Comparison of ENCODE assay signal across 14 mouse cellular contexts in the genomic region with DNA sequence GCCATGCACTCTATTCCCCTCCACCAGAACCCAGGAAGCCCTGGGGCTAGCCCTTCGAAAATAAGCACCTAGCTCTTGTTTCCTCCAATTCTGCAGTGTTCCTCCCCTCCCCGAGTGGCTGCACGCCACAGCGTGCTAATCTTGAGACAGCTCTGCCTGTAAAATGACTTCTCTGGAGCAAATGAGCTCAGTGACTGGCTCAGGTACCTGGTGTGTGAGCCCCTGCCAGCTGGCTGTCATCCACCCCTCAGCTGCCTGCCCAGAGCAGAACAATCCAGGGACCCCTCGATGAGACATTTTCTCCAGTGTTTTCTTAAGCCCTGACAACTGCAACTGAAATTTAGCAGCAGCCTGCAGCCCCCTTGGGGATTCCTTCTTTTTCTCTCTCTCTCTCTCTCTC.
A peak's percentile ranks its signal among the peaks of the same experiment; 100 is the strongest.
DNase-seq lines count a peak whose midpoint lies in the region; ATAC-seq and TF ChIP-seq lines count a peak whose summit lies in the region.
"Had no signal": no experiment of that assay in that cellular context is flagged by ENCODE, and none has a peak within 500 bp of the region (broad histone marks: within the 10 kb centered on the region; RNA-seq: fewer than 3 reads in every experiment).

No protein-coding gene starts in this region.

- no peak for ATAC-seq in megakaryocyte-erythroid progenitor cell, adult 5-6 weeks (replicated peaks; ENCODE audit: low FRiP score, low TSS enrichment, poor library complexity, severe bottlenecking)
- ATAC-seq: intestine, embryonic 15.5 days had no signal

- intact Hi-C loops in gastrocnemius, adult 2 months (cut with DNase I): no loop called here
- intact Hi-C loops in heart, postnatal 25 days (cut with DNase I): no loop called here

- H3K27ac ChIP-seq in gastrocnemius, adult 2 months: no peak overlapping the region
- H3K27ac ChIP-seq: intestine, embryonic 15.5 days; stomach, embryonic 15.5 days had no signal

- DNase-seq in gastrocnemius, adult 2 months: peak; percentile 62
- no peak for DNase-seq in gastrocnemius, adult 18-20 months (ENCODE audit: low spot score)
- peak; percentile 19 for DNase-seq in brain, adult 2 months (ENCODE audit: low read depth, low spot score)
- peak; percentile 24 to 33 for DNase-seq in cerebellum, postnatal 36 days
- peak; percentile 33 for DNase-seq in heart, postnatal 25 days (ENCODE audit: low spot score)
- DNase-seq in thymus, postnatal 0 days (ENCODE audit: low spot score): no peak
- DNase-seq in embryo, embryonic 9.5 days (ENCODE audit: extremely low spot score): no peak
- DNase-seq: adrenal gland, postnatal 10 days; liver; lung, postnatal 36 days; right cerebral cortex, postnatal 14 days had no signal

- no peak for TF ChIP-seq CTCF in gastrocnemius, adult 2 months (IDR thresholded peaks at IDR 0.05)

- no peak overlapping the region for H3K4me3 ChIP-seq in gastrocnemius, adult 2 months
- H3K4me3 ChIP-seq: intestine, embryonic 15.5 days; stomach, embryonic 15.5 days had no signal

Comparison
In these comparisons a context has a peak if more than half of its experiments do, and no peak if none do; other contexts are left out.
1. DNase-seq: peak in gastrocnemius, adult 2 months (single experiment), brain, adult 2 months (single experiment), cerebellum, postnatal 36 days (2 of 2) and heart, postnatal 25 days (single experiment); none in gastrocnemius, adult 18-20 months (single experiment), thymus, postnatal 0 days (single experiment) and embryo, embryonic 9.5 days (single experiment).